Mouse (Mus musculus): ENCODE results near the gene Ttc17.

Gene Ttc17

DNA sequence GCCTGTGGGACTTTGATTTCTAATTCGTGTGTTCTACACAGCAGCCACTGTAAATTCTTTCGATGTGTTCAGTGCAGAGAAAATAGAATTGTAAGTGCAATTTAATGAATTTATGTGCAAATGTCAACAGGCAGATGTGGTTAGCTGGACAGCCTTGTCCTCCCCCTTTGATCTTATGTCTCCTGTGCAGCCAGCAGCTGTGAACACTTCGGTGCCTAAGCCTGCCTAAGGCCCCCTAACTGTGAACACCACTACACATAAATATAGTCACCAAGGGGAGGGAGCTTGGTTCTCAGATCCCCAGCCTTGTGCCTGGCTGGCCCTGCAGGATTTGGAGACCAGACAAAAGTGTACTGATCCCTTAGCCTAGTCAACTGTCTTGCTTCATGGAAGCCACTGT, 109.0 kb downstream of the Ttc17 start:
- no peak for DNase-seq (ENCODE audit: inconsistent ontology term)

DNA sequence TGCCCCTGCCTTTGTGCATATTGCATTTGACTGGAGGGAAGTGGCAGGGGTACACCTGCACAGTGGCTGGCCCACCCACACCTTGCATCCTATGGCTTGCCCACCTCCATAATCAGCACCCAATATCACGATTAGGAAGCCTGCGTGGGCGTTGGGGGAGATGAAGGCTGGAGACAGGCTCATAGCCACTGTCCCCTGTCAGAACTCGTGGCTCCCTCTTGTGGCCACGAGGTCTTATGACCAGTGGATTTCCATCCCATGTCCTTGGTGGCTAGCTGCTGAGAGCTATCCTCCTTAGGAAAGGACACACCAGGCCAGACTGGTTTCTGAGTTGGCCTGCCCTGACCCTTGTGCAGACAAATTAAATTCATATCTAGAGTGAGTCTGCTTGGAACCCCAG, 116.0 kb downstream of the Ttc17 start:
- peak; percentile 52 for DNase-seq (ENCODE audit: inconsistent ontology term)

DNA sequence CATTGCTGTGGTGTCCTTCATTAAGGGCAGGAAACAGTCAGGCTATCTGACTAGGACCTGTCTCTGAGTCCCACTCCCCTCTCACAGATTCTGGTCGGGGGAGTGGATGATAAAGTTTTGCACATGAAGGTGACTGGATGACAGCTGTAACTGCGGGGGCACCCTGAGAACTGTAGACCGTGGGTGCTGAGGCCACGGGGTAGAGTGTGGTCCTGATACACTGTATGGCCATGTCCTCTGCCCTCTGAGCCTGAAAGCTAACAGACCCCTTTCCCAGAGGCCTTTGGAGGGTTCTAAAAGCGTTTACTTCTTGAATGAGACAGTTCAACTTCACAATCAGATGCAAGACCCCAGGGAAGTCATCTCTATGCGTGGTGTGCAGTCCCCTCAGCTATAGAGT, 116.8 kb downstream of the Ttc17 start:
- no peak for DNase-seq (ENCODE audit: inconsistent ontology term)

DNA sequence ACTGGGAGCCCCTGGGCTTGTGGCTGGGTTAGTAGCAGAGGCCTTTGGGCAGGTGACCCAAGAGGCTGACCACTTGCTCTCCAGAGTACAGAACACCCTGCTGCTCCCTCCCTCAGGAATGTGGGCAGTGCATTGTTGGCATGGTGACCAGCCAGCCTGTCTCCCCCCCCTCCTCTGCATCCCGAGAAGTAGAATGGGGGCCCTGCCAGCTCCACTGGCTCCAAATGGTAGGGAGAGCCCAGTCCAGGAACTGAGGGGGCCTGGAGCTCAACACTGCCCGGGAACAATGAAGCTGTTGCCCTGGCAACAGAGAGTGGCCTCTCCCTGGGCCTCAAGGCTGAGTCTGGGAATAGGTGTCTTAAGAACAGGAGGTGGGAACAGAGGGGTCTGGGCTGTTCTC, 117.3 kb downstream of the Ttc17 start:
- peak; percentile 93 for DNase-seq (ENCODE audit: inconsistent ontology term)

DNA sequence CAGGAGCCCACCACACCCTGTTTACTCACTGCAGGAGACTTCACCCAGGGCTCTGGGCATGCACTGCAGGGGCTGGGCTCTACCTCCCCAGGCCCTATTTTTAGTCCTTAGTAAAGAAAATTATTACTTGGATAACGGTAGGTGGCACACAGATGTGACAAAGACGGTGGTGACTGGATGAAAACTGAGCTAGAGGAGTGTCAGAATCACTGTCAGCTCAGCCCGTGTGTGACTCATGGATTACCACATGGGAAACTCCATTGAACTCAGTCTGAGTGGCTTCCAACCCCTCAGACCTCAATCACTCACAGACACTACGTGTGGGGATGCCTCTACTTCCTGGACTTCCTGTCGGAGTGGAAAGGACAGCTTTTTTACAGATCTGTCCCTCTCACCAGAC, 118.4 kb downstream of the Ttc17 start:
- DNase-seq (ENCODE audit: inconsistent ontology term), result peak; percentile 64

DNA sequence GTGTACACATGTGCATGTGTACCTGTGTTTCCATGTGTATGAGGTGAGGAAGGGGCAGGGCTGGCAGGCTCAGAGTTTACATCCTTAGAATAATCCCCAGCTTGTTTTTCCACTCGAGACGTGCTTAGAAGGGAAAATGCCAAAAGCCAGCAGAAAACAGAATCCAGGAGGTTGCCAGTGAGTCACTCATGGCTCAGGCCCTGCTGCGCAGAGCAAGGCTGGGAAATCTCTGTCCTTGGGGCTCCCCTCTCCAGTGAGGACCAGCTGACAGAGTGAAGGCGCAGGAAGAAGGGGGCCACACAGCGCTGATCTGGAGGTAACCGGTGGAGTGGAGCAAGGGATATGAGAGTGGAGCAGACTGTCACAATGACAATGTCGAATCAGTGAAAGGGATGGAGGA, 119.1 kb downstream of the Ttc17 start:
- no peak for DNase-seq (ENCODE audit: inconsistent ontology term)

DNA sequence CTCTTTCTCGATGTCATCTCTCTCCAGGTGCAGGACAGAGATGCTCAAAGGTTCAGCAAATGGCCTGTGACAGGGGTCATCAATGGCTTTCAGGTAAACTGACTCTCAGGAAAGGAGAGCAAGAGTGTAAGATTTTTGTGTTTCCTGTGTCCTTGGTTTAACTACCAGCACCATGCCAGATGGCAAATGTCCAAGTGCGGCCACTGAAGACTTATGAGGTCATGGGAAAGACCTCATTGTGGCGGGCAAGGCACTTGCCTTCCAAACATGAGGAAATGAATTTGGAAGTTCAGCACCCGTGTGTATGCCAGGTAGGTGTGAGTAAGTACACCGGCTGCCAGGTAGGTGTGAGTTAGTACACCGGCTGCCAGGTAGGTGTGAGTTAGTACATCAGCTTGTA, 123.0 kb downstream of the Ttc17 start:
- DNase-seq (ENCODE audit: inconsistent ontology term), result no peak

DNA sequence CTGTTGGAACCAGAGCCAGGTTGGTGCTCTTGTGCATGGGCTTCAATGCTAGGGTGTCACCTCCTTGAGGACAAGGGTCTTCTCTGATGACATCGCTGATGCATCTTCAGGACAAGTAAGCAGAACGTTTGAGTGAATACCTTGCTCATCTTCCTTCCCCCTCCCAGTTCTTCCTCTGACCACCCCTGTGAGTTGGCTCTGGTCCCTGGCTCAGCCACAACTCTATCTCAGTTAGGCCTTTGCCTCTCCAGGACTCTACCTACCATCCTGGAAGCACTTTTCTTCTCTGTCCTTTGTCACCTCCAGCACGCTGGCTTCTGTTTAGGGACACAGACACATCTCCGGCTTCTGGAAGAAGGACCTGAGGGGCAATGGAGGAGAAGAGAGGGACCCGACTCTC, 126.9 kb downstream of the Ttc17 start:
- no peak for DNase-seq (ENCODE audit: inconsistent ontology term)

DNA sequence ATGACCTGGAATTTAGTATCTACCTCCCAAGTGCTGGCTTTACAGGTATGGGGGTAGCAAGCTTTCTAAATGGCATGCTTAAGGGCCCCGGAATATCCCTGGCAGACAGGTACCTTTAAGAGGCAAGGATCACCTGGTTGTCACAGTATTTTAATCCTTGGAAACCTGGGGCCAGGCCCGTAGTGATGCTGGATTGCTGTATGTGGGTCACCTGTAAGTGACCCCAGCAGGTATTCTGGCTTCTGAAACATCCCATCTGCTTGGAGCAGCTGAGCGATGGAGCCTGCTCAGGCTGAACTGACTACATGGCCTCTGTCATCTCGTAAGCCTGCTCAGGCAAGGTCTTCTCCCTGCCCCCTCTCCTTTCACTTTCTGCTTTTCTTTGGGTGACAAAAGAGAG, 130.4 kb downstream of the Ttc17 start:
- DNase-seq (ENCODE audit: inconsistent ontology term), result no peak

DNA sequence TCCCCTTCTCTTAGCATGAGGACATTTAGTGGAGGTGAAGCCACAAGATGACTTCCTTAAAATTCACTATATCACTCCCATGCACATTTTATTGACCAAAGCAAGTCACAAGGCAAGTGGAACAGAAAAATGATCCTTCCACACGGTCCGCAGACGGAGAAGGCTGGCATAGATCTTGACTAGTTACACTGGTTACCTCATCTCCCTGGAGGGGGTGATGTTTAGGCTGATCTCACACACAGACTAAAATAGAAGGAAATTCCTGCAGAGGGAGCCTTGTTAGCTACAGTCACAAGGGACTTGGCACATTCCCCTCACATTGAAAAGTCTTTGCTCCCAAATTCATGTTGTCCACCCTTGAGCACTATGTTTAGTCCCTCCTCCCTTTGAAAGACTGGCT, 130.8 kb downstream of the Ttc17 start:
- DNase-seq (ENCODE audit: inconsistent ontology term), result no peak

DNA sequence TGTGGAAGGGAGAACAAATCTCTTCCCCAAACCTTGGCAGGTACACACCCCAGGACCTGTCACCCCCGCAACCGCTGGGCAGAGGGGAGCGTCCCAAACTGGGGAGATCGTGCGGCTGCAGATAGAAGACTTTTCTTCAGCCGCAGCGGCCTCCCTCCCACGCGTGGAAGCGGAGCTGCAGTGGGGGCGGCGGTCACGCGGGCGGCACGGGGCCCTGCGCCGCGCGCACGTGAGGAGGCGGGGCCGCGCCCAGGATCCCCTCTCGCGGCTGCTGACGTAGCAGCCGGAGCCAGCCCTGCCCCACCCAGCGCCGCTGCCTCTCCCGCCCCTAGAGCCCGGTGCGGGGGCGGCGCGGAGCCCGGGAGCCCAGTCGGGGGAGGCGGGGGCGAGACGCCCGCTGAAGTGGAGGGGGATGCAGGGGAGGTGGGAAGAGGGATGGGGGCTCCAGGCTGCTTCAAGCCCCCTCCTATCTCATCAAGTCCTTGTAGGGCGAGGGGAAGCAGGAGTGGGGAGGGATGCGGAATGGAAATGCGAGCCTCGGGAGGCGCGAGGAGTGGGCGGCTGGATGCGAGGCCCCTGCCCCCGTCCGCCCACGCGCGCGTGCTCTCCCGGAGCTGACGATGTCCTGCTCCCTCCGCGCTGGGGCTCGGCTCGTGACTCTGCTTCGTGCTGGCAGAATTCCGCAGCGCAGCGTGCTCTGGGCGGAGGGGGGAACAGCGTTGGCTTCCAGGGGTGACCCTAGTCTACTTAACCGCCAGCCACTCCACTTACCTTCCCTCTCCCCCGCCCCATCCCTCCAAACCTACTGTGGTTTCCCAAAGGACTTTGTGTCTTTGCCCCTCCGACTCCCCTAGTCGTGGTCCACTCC, 133.1 kb downstream of the Ttc17 start:
- peak; percentile 90 for DNase-seq (ENCODE audit: inconsistent ontology term)

DNA sequence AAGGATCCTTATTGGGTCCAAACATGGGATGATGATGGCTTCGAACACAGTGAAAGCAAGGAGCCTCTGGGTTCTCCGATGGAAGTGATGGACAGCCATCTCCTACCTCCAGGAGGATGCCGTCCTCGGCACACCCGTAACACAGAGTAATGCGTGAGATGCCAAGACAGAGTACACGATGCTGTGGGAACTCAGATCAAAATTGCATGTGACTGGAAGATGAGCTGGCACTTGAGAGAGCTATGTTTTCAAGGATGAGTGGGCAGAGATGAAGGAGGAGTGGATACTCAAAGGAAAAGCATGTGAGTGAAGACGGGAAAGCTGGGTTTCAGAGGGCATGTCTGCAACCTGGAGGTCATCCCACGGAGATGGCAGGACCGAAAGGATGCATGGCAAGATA, 135.3 kb downstream of the Ttc17 start:
- DNase-seq (ENCODE audit: inconsistent ontology term), result no peak

DNA sequence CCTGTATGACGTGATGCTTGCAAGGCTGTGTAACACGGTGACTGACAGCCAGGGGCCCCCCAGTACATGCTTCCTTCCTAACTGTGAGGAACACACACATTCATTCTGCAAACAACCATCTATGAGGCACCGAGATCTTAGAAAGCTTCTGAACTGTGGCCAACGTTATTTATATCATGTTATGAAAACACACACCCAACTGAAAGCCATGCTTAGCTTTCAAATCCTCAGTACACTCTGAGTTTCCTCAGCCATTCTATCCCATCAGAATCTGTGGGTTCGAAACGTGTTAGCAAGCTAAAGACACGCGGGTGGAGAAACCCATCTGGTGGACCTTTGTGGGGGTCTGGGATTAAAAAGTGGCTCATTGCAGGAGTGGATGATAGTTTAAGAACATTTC, 137.7 kb downstream of the Ttc17 start:
- no peak for DNase-seq (ENCODE audit: inconsistent ontology term)

DNA sequence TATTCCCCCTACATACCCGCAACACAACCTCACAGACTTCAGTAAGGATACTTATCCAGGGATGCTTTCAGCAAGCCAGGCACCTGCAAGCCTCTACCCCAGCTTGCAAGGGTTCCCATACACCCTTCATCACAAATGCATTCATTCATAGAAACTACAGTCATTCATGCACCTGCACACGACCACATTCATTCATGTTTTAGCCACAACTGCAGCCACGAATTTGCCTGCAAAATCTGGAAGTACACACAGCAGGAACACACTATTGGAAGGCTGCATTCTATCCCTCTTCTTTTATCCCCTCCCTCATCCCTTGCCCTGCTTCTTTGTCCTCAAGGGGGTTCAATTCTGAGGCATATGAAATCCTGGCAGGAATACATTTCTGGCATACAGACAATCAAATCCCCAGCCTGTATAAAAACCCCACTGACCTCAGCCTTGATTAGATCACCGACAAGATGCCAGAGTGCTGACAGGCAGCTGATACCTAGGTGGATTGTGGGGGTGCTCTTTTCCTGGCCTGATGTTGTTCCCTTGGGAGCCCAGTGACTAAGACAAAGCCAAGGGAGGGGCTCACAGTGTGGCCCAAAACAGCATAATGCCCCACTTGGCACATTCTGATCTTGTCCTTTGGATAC, 139.2 kb downstream of the Ttc17 start:
- peak; percentile 56 for DNase-seq (ENCODE audit: inconsistent ontology term)

DNA sequence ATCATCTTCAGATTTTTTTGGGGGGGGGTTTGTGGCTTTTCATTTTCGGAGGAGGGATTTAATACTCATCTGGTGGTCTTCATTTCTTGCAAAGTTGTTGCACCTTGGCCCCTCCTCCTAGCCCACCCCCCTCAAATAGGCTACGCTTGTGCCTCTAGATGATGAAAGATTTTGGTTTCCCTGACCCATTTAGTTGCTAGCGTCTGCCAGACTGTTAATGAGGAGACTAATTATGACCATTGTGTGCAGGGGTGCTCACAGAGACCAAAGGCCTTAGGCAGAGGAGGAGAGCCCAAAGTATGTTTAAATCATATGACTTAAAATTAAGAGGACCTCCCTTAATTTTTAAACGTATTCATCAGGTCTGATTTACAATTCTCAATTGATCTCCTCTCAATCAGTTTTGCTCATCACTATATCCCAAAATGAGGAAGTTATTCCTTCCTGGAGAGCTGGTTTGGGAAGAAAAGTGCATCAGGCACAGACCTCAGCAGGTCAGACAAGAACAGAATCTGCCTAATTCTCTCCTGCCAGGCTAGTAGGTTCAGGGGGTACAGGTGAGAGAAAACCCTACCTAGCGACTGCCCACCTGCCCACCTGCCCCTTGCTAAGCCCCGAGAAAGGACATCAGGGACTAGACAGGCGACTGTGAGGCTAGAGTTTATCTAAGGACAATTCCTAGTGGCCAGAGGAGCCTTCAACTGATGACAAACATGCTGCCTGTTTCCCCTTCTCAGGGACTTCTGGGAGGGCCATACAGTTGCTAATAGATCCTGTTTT, 139.9 kb downstream of the Ttc17 start:
- no peak for DNase-seq (ENCODE audit: inconsistent ontology term)

DNA sequence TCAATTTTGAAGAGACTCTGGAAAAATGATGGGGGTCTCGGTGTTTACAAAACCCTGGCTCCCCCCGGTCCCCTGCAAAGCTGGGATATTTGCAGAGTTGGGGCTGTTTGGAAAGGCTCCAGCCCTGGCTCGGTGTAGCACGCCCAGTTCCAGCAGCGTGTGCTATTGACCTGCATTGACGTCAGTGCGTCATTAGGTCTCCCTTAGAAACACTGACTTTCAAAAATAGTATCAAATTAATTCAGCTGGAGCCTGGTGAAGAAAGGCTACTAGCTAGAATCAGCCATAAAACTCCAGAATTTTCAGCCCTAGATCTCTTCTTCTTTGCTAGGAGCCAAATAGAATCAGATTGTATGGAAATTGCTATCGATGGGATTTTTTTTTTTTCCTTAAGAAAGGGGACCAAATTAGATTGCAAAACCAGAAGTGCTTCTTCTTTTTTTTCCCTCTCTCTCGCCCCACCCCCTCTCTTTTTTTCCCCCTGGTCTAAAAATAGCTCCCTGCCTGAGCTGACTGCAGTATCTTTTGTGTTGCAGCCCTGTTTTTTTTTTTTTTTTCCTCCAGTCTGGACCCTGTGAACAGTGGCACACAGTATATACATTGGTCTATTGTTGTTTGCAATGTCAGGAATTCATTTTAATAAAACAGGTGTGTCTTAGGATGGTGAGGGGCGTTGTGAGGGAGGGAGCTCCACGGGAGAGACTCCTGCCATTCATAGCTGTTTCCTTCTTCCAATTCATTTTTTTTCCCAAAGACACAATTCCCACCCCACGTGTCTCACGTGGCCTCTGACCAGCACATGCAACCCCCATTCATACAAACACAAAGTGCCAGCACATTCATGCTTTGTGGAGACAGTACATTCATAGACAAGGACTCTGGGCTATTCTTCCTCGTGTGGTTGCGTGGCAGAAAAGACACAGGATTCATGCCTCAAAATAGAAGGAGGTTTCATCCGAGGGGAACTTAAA, 141.0 kb downstream of the Ttc17 start:
- DNase-seq (ENCODE audit: inconsistent ontology term), result peak; percentile 28

DNA sequence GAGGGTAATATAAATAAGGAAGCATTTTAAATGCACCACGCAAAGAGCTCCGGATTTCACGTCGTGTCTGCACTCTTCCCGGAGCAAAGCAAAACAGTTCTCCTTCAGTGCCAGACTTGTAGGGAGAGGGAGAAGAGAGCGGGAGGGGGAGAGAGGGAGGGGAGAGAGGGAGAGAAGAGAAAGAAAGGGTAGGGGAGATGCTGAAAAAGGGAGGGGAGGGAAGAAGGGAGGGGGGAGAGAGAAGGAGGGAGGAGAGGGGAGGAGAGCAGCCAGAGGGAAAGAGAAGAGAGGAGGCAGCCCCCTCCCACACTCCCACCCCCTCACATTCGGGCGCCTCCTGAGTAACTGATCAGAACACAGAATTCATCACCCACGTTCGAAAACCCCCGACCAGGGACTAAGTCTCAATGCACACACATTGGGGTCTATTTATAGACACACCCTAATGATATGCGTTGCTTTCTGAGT, 141.8 kb downstream of the Ttc17 start:
- no peak for DNase-seq (ENCODE audit: inconsistent ontology term)

DNA sequence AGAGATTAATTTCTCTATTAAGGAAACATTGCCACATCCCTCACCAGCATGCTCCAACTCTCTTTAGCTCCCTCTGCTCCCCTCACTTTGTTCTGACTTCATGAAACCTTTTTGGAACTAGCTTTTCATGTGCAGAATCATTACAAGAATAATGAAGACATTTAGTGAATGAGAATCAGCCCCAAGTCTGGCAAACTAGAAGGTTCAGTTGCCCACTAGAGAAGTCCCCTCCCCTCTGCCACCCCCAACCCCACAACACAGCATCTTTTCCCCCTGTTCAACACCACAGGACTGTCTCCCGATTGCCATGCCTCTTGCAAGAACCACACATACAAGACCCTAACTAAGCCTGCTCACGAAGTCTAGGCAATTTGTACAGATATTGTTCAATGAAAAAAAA, 142.5 kb downstream of the Ttc17 start:
- no peak for DNase-seq (ENCODE audit: inconsistent ontology term)

DNA sequence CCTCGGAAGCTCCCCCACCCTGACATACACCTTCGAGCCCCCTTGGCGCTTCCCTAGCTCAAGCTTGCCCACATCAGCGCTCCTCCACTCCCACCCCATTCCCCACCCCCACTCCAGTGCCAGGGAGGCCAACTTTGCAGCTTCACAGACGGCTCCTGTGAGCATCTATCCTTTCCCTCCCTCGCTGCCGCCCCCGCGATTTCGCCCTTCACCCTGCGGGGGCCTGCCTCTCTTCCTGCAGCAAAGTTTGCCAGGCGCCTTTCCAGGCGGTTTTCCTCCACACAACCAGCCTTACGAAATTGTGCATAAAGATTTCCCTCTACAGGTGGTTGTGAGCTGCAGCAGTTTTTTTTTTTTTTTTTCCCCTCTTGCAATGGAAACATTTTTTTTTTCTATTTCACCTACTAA, 143.0 kb downstream of the Ttc17 start:
- peak; percentile 28 for DNase-seq (ENCODE audit: inconsistent ontology term)

DNA sequence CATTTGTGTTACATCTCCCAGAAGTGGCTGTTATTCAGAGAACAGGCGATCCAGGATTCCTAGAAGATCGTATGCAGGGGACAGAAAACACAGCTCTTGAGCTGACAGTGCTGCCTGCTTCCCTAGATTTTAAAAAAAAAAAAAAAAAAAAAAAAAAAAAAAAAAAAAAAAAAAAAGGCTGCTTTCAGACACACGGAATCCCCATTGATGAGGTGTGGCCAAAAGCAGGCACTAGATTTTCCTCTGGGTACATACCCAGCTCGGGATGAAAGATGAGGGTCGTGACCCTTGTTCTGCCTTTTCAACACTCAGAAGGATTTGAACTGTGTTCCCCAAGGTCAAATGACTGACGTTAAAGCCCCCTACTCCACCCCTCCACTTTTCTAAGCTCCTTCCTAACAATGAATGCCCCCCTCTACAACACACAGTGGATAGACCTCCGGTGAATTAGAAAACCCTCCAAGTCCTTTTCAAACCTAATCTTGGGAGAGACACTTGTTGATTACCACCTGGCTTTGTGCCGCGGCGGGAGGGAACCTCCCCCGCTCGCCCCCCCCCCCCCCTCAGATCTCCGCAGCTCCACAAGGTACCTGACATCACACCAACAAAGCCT, 143.5 kb downstream of the Ttc17 start:
- no peak for DNase-seq (ENCODE audit: inconsistent ontology term)

DNA sequence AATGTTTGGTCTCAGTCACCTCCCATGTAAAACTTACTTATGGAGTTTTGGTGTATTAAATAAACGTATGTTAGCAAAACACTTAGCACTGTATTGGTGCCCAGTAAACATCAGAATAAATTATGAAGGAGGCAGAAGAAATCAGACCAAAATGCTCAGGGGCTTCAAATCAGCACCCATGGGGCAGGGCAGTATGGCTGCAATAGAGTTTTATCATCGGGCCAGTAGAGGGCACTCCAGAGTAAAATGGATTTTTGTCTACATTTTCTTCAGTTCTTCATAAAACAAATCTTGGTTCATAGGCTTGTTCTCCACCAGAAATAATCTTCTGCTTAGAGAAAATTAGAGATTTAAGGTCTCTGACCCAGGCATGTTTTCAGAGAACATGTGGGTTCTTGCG, 152.4 kb downstream of the Ttc17 start:
- DNase-seq (ENCODE audit: inconsistent ontology term), result no peak
